Mouse (Mus musculus): ENCODE measurements around the gene Kdelr2. TPM values are rescaled to one million over a fixed set of nuclear protein-coding genes. Genes with fewer than 3 reads are reported as not detected.
"Not testable (repeated sequence)": the region's sequence is repeated elsewhere in the genome, so short reads cannot be mapped to it uniquely, and the experiment has no call there.

Gene Kdelr2
- polyA plus RNA-seq, 1 experiment from 2014 or later = 174 TPM

- peaks cover 11% of the 10 kb centered on the region for H3K4me1 ChIP-seq
- H3K4me2 ChIP-seq = no peak overlapping the region
- 28% methylated on average over 17 of the region's 17 CpGs for WGBS (ENCODE audit: insufficient replicate concordance)
- H3K9ac ChIP-seq = no peak overlapping the region
- no peak overlapping the region for H3K27ac ChIP-seq
- H3K27me3 ChIP-seq (replicated peaks) = peaks cover 94% of the 10 kb centered on the region
- no peak for ATAC-seq
- no peaks in the 10 kb centered on the region for H3K9me3 ChIP-seq (replicated peaks)
- no peaks in the 10 kb centered on the region for H3K36me3 ChIP-seq
- H3K4me3 ChIP-seq = no peak overlapping the region
Measured at GRCm38 (mm10) chr5:143370416-143371145, 33.1 kb upstream of the Kdelr2 start.

- Histone ChIP-seq H3K27me3 (replicated peaks) (peaks cover 92% of the 10 kb centered on the region), H3K27ac (no peak overlapping the region), H3K4me1 (peaks cover 10% of the 10 kb centered on the region), H3K9ac (no peak overlapping the region), H3K36me3 (no peaks in the 10 kb centered on the region), H3K4me3 (no peak overlapping the region), H3K4me2 (no peak overlapping the region), H3K9me3 (replicated peaks) (peaks cover under 1% of the 10 kb centered on the region; the same call in 1 of the 2 replicates)
- ATAC-seq = no peak
- WGBS (ENCODE audit: insufficient replicate concordance) = 56% methylated on average over 4 of the region's 4 CpGs
Measured at GRCm38 (mm10) chr5:143371146-143371510, 32.5 kb upstream of the Kdelr2 start.

- H3K9ac ChIP-seq = no peak overlapping the region
- no peak overlapping the region for H3K27ac ChIP-seq
- H3K27me3 ChIP-seq (replicated peaks) = peaks cover 88% of the 10 kb centered on the region
- no peaks in the 10 kb centered on the region for H3K36me3 ChIP-seq
- 4% methylated on average over 35 of the region's 35 CpGs for WGBS (ENCODE audit: insufficient replicate concordance)
- ATAC-seq = no peak
- peak overlapping the region; percentile 52 for H3K4me2 ChIP-seq
- peaks cover 6% of the 10 kb centered on the region for H3K4me1 ChIP-seq
- H3K9me3 ChIP-seq (replicated peaks) = peaks cover 4% of the 10 kb centered on the region; the same call in 1 of the 2 replicates
- H3K4me3 ChIP-seq = peak overlapping the region; percentile 25
Measured at GRCm38 (mm10) chr5:143372818-143373217, 30.8 kb upstream of the Kdelr2 start.

GRCm38 (mm10) chr5:143375242-143375641 is 28.4 kb upstream of the Kdelr2 start:
- 0 out of 2 replicates have a peak overlapping the region, but pooled peaks have one; percentile 12 for H3K4me3 ChIP-seq
- WGBS (ENCODE audit: insufficient replicate concordance) = 8% methylated on average over 21 of the region's 21 CpGs
- H3K27me3 ChIP-seq (replicated peaks) = peaks cover 64% of the 10 kb centered on the region

GRCm38 (mm10) chr5:143376156-143376555 is 27.5 kb upstream of the Kdelr2 start:
- H3K9me3 ChIP-seq (replicated peaks) = peaks cover 4% of the 10 kb centered on the region; the same call in 1 of the 2 replicates
- H3K36me3 ChIP-seq = no peaks in the 10 kb centered on the region
- H3K4me1 ChIP-seq = no peaks in the 10 kb centered on the region
- H3K27me3 ChIP-seq (replicated peaks) = peaks cover 55% of the 10 kb centered on the region
- H3K9ac ChIP-seq = no peak overlapping the region
- WGBS (ENCODE audit: insufficient replicate concordance) = 77% methylated on average over 4 of the region's 4 CpGs
- H3K4me2 ChIP-seq = no peak overlapping the region
- H3K27ac ChIP-seq = no peak overlapping the region
- no peak for ATAC-seq
- no peak overlapping the region for H3K4me3 ChIP-seq

More at GRCm38 (mm10) chr5:143375242-143375641, 28.4 kb upstream of the Kdelr2 start:
- H3K4me2 ChIP-seq = peak overlapping the region; percentile 46
- peaks cover 4% of the 10 kb centered on the region; the same call in 1 of the 2 replicates for H3K9me3 ChIP-seq (replicated peaks)
- 0 out of 2 replicates have a peak, but pooled peaks have one; percentile 24 for ATAC-seq
- no peak overlapping the region for H3K27ac ChIP-seq
- no peaks in the 10 kb centered on the region for H3K4me1 ChIP-seq
- no peak overlapping the region for H3K9ac ChIP-seq
- no peaks in the 10 kb centered on the region for H3K36me3 ChIP-seq

- ATAC-seq = peak; percentile 74
- no peak overlapping the region for H3K27ac ChIP-seq
- H3K4me1 ChIP-seq = peaks cover 12% of the 10 kb centered on the region
- peak overlapping the region; percentile 65 for H3K4me2 ChIP-seq
- 7% methylated on average over 39 of the region's 39 CpGs for WGBS (ENCODE audit: insufficient replicate concordance)
- H3K36me3 ChIP-seq = no peaks in the 10 kb centered on the region
- H3K4me3 ChIP-seq = peak overlapping the region; percentile 31
- peaks cover 72% of the 10 kb centered on the region for H3K27me3 ChIP-seq (replicated peaks)
- H3K9me3 ChIP-seq (replicated peaks) = no peaks in the 10 kb centered on the region
- H3K9ac ChIP-seq = no peak overlapping the region
Measured at GRCm38 (mm10) chr5:143386797-143387621, 16.6 kb upstream of the Kdelr2 start.

- H3K9me3 ChIP-seq (replicated peaks) = 0 out of 2 replicates have a peak, but pooled peaks cover 3% of the 10 kb centered on the region
- peaks cover 7% of the 10 kb centered on the region; the same call in 1 of the 2 replicates for H3K4me1 ChIP-seq
- no peak overlapping the region for H3K4me3 ChIP-seq
- no peak overlapping the region for H3K27ac ChIP-seq
- 74% methylated on average over 7 of the region's 7 CpGs for WGBS (ENCODE audit: insufficient replicate concordance)
- no peak overlapping the region for H3K9ac ChIP-seq
- peaks cover 12% of the 10 kb centered on the region for H3K27me3 ChIP-seq (replicated peaks)
- H3K4me2 ChIP-seq = no peak overlapping the region
- peaks cover 6% of the 10 kb centered on the region for H3K36me3 ChIP-seq
- no peak for ATAC-seq
Measured at GRCm38 (mm10) chr5:143394184-143394583, 9.5 kb upstream of the Kdelr2 start.

- not testable (repeated sequence) for H3K27me3 ChIP-seq (replicated peaks); H3K36me3 ChIP-seq; H3K4me2 ChIP-seq; H3K9ac ChIP-seq; ATAC-seq; H3K4me1 ChIP-seq; H3K27ac ChIP-seq; H3K9me3 ChIP-seq (replicated peaks); H3K4me3 ChIP-seq
- WGBS (ENCODE audit: insufficient replicate concordance) = 76% methylated on average over 2 of the region's 2 CpGs
Measured at GRCm38 (mm10) chr5:143394966-143395365, 8.7 kb upstream of the Kdelr2 start.

GRCm38 (mm10) chr5:143395649-143396048 is 8.0 kb upstream of the Kdelr2 start:
- no peak overlapping the region for H3K27ac ChIP-seq

GRCm38 (mm10) chr5:143400501-143400900 is 3.1 kb upstream of the Kdelr2 start:
- no peak for ATAC-seq
- Histone ChIP-seq H3K4me1 (peaks cover 44% of the 10 kb centered on the region), H3K4me3 (no peak overlapping the region), H3K27ac (no peak overlapping the region), H3K36me3 (peaks cover 11% of the 10 kb centered on the region), H3K27me3 (replicated peaks) (no peaks in the 10 kb centered on the region), H3K9me3 (replicated peaks) (no peaks in the 10 kb centered on the region), H3K9ac (no peak overlapping the region), H3K4me2 (no peak overlapping the region)
- 62% methylated on average over 12 of the region's 12 CpGs for WGBS (ENCODE audit: insufficient replicate concordance)

More at GRCm38 (mm10) chr5:143395649-143396048, 8.0 kb upstream of the Kdelr2 start:
- no peak overlapping the region for H3K4me2 ChIP-seq
- ATAC-seq = no peak
- peaks cover 6% of the 10 kb centered on the region for H3K27me3 ChIP-seq (replicated peaks)
- H3K9me3 ChIP-seq (replicated peaks) = 0 out of 2 replicates have a peak, but pooled peaks cover 3% of the 10 kb centered on the region
- H3K9ac ChIP-seq = no peak overlapping the region
- H3K4me1 ChIP-seq = peaks cover 7% of the 10 kb centered on the region; the same call in 1 of the 2 replicates
- H3K36me3 ChIP-seq = peaks cover 6% of the 10 kb centered on the region
- no peak overlapping the region for H3K4me3 ChIP-seq
- WGBS (ENCODE audit: insufficient replicate concordance) = 39% methylated on average over 2 of the region's 2 CpGs

GRCm38 (mm10) chr5:143401556-143401955 is 2.1 kb upstream of the Kdelr2 start:
- Histone ChIP-seq H3K9ac (no peak overlapping the region), H3K4me2 (no peak overlapping the region), H3K4me1 (peaks cover 55% of the 10 kb centered on the region), H3K9me3 (replicated peaks) (no peaks in the 10 kb centered on the region), H3K36me3 (peaks cover 22% of the 10 kb centered on the region), H3K27me3 (replicated peaks) (no peaks in the 10 kb centered on the region), H3K4me3 (no peak overlapping the region), H3K27ac (no peak overlapping the region)
- no peak for ATAC-seq
- 60% methylated on average over 2 of the region's 2 CpGs for WGBS (ENCODE audit: insufficient replicate concordance)
